Mouse (Mus musculus): ENCODE data around the gene Dennd2c. TPM values are rescaled to one million over a fixed set of nuclear protein-coding genes. Genes with fewer than 3 reads are reported as not detected.

The Dennd2c gene
- polyA plus RNA-seq, 1 experiment from 2014 or later = 10.1 TPM

DNA sequence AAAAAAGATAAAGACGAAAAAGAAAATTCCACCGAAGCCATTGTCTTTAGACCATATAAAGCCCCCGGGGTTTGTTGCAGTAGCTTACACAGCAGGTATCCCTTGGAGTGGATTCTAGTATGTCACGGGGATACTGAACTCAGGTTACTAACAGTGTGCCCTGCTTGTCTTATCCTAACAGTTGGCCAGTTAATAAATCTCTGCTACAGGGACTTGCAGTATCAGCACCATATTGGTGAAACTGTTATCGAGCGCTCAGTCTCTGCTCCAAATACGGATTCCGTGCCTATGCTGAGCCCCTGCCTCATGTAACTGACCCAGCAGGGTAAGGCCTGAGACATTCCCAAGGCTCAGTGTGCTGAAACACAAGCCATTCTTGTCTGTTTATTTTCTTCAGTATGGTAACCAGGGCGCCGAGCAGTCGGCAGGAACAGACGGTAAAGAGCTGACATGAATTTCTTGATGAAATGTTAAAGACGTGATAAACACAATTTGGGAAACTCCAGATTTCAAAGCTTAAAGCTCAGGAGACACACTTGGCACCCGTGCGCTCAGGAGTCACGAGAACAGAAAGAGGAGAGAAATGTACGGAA is 20.4 kb upstream of the Dennd2c start:
- Histone ChIP-seq H3K36me3 (no peaks in the 10 kb centered on the region), H3K4me3 (no peak overlapping the region), H3K9me3 (no peaks in the 10 kb centered on the region), H3K27ac (no peak overlapping the region), H3K4me1 (no peaks in the 10 kb centered on the region), H3K9ac (no peak overlapping the region), H3K27me3 (no peaks in the 10 kb centered on the region), H3K4me2 (replicated peaks) (no peak overlapping the region)
- ATAC-seq (ENCODE audit: low FRiP score, low read depth) = no peak
- WGBS = 84% methylated on average over 17 of the region's 17 CpGs

DNA sequence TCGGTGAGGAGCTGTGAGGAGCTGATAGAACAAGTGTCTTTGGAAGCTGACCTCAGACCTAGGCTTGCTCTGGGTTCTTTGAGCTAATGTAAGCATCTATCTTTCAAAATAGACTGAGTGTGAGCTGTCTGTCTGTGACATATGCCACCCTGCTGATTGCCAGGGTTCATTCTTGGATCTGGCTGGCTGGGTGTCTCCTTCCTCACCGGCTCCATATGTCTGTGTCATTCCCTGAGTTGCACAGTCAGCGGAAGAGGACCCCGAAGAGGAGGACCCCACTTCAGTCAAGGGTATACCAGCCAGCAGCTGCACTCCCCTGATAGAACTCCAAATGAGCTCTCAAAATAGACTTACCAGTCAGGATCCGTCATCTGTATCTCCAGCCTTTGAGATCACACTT is 19.6 kb upstream of the Dennd2c start:
- no peak overlapping the region for H3K9ac ChIP-seq
- H3K36me3 ChIP-seq = no peaks in the 10 kb centered on the region
- no peak overlapping the region for H3K27ac ChIP-seq
- no peaks in the 10 kb centered on the region for H3K4me1 ChIP-seq
- no peaks in the 10 kb centered on the region for H3K27me3 ChIP-seq
- H3K9me3 ChIP-seq = no peaks in the 10 kb centered on the region
- 88% methylated on average over 5 of the region's 5 CpGs for WGBS
- H3K4me2 ChIP-seq (replicated peaks) = no peak overlapping the region
- ATAC-seq (ENCODE audit: low FRiP score, low read depth) = no peak
- no peak overlapping the region for H3K4me3 ChIP-seq

- WGBS = 78% methylated on average over 3 of the region's 3 CpGs
- Histone ChIP-seq H3K9ac (no peak overlapping the region), H3K27ac (no peak overlapping the region)
These were observed 16.4 kb upstream of the Dennd2c start for GRCm38 (mm10) chr3:103085986-103086385.

GRCm38 (mm10) chr3:103091753-103092152 is 10.7 kb upstream of the Dennd2c start:
- 94% methylated on average over 2 of the region's 2 CpGs for WGBS
- no peak for ATAC-seq (ENCODE audit: low FRiP score, low read depth)

More at GRCm38 (mm10) chr3:103085986-103086385, 16.4 kb upstream of the Dennd2c start:
- ATAC-seq (ENCODE audit: low FRiP score, low read depth) = no peak
- Histone ChIP-seq H3K36me3 (no peaks in the 10 kb centered on the region), H3K9me3 (no peaks in the 10 kb centered on the region), H3K4me3 (no peak overlapping the region), H3K4me1 (no peaks in the 10 kb centered on the region), H3K4me2 (replicated peaks) (no peak overlapping the region), H3K27me3 (no peaks in the 10 kb centered on the region)

GRCm38 (mm10) chr3:103098662-103099061 is 3.7 kb upstream of the Dennd2c start:
- Histone ChIP-seq H3K4me2 (replicated peaks) (no peak overlapping the region), H3K36me3 (no peaks in the 10 kb centered on the region), H3K4me1 (0 out of 2 replicates have a peak, but pooled peaks cover 12% of the 10 kb centered on the region), H3K9ac (no peak overlapping the region), H3K9me3 (no peaks in the 10 kb centered on the region), H3K4me3 (no peak overlapping the region), H3K27ac (no peak overlapping the region), H3K27me3 (no peaks in the 10 kb centered on the region)
- 80% methylated on average over 23 of the region's 23 CpGs for WGBS
- no peak for ATAC-seq (ENCODE audit: low FRiP score, low read depth)

More at GRCm38 (mm10) chr3:103091753-103092152, 10.7 kb upstream of the Dennd2c start:
- Histone ChIP-seq H3K4me2 (replicated peaks) (no peak overlapping the region), H3K4me3 (no peak overlapping the region), H3K9ac (no peak overlapping the region), H3K27me3 (no peaks in the 10 kb centered on the region), H3K36me3 (no peaks in the 10 kb centered on the region), H3K9me3 (no peaks in the 10 kb centered on the region), H3K27ac (no peak overlapping the region), H3K4me1 (no peaks in the 10 kb centered on the region)

GRCm38 (mm10) chr3:103099667-103100066 is 2.7 kb upstream of the Dennd2c start:
- 87% methylated on average over 6 of the region's 6 CpGs for WGBS
- no peaks in the 10 kb centered on the region for H3K36me3 ChIP-seq
- H3K9me3 ChIP-seq = no peaks in the 10 kb centered on the region
- H3K9ac ChIP-seq = no peak overlapping the region
- no peak overlapping the region for H3K4me2 ChIP-seq (replicated peaks)
- H3K4me3 ChIP-seq = no peak overlapping the region
- H3K27me3 ChIP-seq = no peaks in the 10 kb centered on the region
- 0 out of 2 replicates have a peak, but pooled peaks cover 13% of the 10 kb centered on the region for H3K4me1 ChIP-seq
- no peak overlapping the region for H3K27ac ChIP-seq
- ATAC-seq (ENCODE audit: low FRiP score, low read depth) = no peak

GRCm38 (mm10) chr3:103100735-103101134 is 1.7 kb upstream of the Dennd2c start:
- Histone ChIP-seq H3K4me2 (replicated peaks) (no peak overlapping the region), H3K9me3 (no peaks in the 10 kb centered on the region), H3K4me1 (0 out of 2 replicates have a peak, but pooled peaks cover 13% of the 10 kb centered on the region), H3K4me3 (no peak overlapping the region), H3K27ac (no peak overlapping the region), H3K27me3 (no peaks in the 10 kb centered on the region), H3K9ac (no peak overlapping the region), H3K36me3 (no peaks in the 10 kb centered on the region)
- ATAC-seq (ENCODE audit: low FRiP score, low read depth) = no peak
- 52% methylated on average over 2 of the region's 2 CpGs for WGBS

GRCm38 (mm10) chr3:103101194-103101593 is 1.2 kb upstream of the Dennd2c start:
- H3K9ac ChIP-seq = no peak overlapping the region
- 0 out of 2 replicates have a peak, but pooled peaks cover 13% of the 10 kb centered on the region for H3K4me1 ChIP-seq
- no peak overlapping the region for H3K4me3 ChIP-seq
- 61% methylated on average over 5 of the region's 5 CpGs for WGBS
- no peaks in the 10 kb centered on the region for H3K9me3 ChIP-seq
- H3K27ac ChIP-seq = no peak overlapping the region
- no peaks in the 10 kb centered on the region for H3K27me3 ChIP-seq
- no peak for ATAC-seq (ENCODE audit: low FRiP score, low read depth)
- H3K4me2 ChIP-seq (replicated peaks) = no peak overlapping the region
- H3K36me3 ChIP-seq = no peaks in the 10 kb centered on the region

GRCm38 (mm10) chr3:103101909-103102308 is 495 bp upstream of the Dennd2c start:
- H3K4me1 ChIP-seq = 0 out of 2 replicates have a peak, but pooled peaks cover 13% of the 10 kb centered on the region
- H3K9ac ChIP-seq = peak overlapping the region; percentile 75
- no peaks in the 10 kb centered on the region for H3K9me3 ChIP-seq
- H3K4me2 ChIP-seq (replicated peaks) = peak overlapping the region; percentile 89
- H3K27ac ChIP-seq = peak overlapping the region; percentile 81; the same call in 1 of the 2 replicates
- peak overlapping the region; percentile 77 for H3K4me3 ChIP-seq
- under 1% methylated on average over 14 of the region's 14 CpGs for WGBS
- H3K36me3 ChIP-seq = no peaks in the 10 kb centered on the region
- peak; percentile 42; the same call in 1 of the 2 replicates for ATAC-seq (ENCODE audit: low FRiP score, low read depth)
- H3K27me3 ChIP-seq = no peaks in the 10 kb centered on the region

- H3K9ac ChIP-seq = no peak overlapping the region
- H3K9me3 ChIP-seq = no peaks in the 10 kb centered on the region
- no peaks in the 10 kb centered on the region for H3K36me3 ChIP-seq
- no peak overlapping the region for H3K4me3 ChIP-seq
- 88% methylated on average over 7 of the region's 7 CpGs for WGBS
- no peak overlapping the region for H3K27ac ChIP-seq
- no peak for ATAC-seq (ENCODE audit: low FRiP score, low read depth)
- H3K4me2 ChIP-seq (replicated peaks) = no peak overlapping the region
- H3K4me1 ChIP-seq = peaks cover 11% of the 10 kb centered on the region; the same call in 1 of the 2 replicates
- no peaks in the 10 kb centered on the region for H3K27me3 ChIP-seq
These were observed 5.3 kb downstream of the Dennd2c start for GRCm38 (mm10) chr3:103107565-103108240.

DNA sequence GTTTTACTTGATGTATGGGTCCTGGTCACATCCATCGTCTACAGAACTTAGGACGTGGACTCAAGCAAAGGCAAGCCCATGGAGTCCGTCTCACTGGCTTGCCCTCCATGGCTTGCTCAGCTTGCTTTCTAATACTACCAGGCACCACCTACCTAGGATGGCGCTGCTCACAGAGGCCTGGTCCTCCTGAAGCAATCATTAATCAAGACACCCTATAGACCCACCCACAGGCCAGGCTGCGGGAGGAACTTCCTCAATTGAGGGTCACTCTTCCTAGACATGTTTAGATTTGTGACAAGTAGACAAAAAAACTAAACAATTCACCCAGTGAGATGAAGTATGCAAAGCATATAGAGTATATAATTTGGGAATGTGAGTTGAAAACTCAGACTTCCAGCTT is 9.8 kb downstream of the Dennd2c start:
- no peak overlapping the region for H3K9ac ChIP-seq
- H3K4me2 ChIP-seq (replicated peaks) = no peak overlapping the region
- no peaks in the 10 kb centered on the region for H3K36me3 ChIP-seq
- H3K27ac ChIP-seq = no peak overlapping the region
- no peak for ATAC-seq (ENCODE audit: low FRiP score, low read depth)
- H3K4me3 ChIP-seq = no peak overlapping the region
- no peaks in the 10 kb centered on the region for H3K9me3 ChIP-seq
- WGBS = 72% methylated on average over 5 of the region's 5 CpGs
- H3K27me3 ChIP-seq = peaks cover 4% of the 10 kb centered on the region; the same call in 1 of the 2 replicates
- H3K4me1 ChIP-seq = peaks cover 3% of the 10 kb centered on the region; the same call in 1 of the 2 replicates

- peaks cover 6% of the 10 kb centered on the region; the same call in 1 of the 2 replicates for H3K4me1 ChIP-seq
- H3K9me3 ChIP-seq = no peaks in the 10 kb centered on the region; the same call in 1 of the 2 replicates
- H3K27me3 ChIP-seq = no peaks in the 10 kb centered on the region
- no peak overlapping the region for H3K4me3 ChIP-seq
- 81% methylated on average over 3 of the region's 3 CpGs for WGBS
- H3K36me3 ChIP-seq = no peaks in the 10 kb centered on the region
- H3K4me2 ChIP-seq (replicated peaks) = no peak overlapping the region
- no peak for ATAC-seq (ENCODE audit: low FRiP score, low read depth)
- no peak overlapping the region for H3K27ac ChIP-seq
- no peak overlapping the region for H3K9ac ChIP-seq
These were observed 21.2 kb downstream of the Dennd2c start for GRCm38 (mm10) chr3:103123636-103124035.

Measured in limb, embryonic 13.5 days (tissue).